Mouse (Mus musculus) neutrophil, adult 5-6 weeks (primary cell): ENCODE results near the gene Slc5a3. TPM values are rescaled to one million over a fixed set of nuclear protein-coding genes. Genes with fewer than 3 reads are reported as not detected.

ENCODE experiments used
- ATAC-seq: fragments of 151-379, 151-347 bp; 2 replicates; pipeline ENCODE4 v1.8.0; 2017; ENCODE audit warnings: mild to moderate bottlenecking, moderate TSS enrichment; ENCODE audit not compliant: insufficient number of reproducible peaks, poor library complexity, low FRiP score, severe bottlenecking; ENCODE audit errors: extremely low read depth
- total RNA-seq: library from RNA; stranded (forward); fragments of 200-1000 nt; gene quantifications from 2 replicates; pipeline ENCODE4 v1.2.3, GENCODE M21; 2017

Slc5a3 gene
- total RNA-seq, 1 experiment from 2014 or later: 4.4 TPM

DNA sequence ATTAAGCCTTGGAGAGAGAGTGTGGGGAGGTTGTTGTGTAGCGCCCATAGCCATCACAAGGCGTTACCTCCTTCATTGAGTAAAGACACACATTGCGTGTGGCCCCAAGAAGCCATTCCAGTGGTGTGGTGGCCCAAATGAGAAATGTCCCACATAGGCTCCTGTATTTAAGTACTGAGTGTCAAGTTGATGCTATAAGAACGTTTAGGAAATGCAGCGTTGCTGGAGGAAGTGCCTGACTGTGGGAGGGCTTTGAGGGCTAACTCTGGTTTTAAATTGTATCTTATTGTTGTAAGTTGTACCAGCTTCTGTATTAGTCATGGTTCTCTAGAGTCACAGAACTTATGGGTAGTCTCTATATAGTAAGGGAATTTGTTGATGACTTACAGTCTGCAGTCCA lies 49.2 kb downstream of the Slc5a3 start:
- no peak for ATAC-seq

DNA sequence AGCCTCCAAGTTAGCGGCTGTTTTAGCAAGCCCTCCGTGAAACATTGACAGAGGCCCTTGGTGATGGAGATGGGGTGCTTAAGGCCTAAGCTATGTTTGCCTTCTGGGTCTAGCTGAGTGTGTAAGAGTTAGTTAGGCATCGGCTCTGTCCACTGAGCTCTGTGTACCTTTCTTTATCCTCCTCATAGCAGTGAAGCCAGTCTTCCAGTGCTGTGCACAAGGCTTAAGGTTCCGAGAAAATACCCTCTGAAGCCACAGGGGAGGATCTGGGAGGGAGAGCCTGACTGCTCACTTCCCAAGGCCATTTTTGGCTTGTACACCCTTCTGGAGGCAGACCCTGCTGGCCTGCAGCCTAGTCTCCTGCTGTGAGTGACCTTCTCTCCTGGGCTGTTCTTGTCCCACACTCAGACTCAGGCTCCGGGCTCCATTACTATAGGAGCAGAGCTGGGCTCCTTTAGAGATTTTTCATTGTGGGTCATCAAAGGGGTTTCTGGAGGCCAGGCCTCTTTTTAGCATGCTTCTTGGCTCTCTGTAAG lies 56.7 kb downstream of the Slc5a3 start:
- no peak for ATAC-seq

DNA sequence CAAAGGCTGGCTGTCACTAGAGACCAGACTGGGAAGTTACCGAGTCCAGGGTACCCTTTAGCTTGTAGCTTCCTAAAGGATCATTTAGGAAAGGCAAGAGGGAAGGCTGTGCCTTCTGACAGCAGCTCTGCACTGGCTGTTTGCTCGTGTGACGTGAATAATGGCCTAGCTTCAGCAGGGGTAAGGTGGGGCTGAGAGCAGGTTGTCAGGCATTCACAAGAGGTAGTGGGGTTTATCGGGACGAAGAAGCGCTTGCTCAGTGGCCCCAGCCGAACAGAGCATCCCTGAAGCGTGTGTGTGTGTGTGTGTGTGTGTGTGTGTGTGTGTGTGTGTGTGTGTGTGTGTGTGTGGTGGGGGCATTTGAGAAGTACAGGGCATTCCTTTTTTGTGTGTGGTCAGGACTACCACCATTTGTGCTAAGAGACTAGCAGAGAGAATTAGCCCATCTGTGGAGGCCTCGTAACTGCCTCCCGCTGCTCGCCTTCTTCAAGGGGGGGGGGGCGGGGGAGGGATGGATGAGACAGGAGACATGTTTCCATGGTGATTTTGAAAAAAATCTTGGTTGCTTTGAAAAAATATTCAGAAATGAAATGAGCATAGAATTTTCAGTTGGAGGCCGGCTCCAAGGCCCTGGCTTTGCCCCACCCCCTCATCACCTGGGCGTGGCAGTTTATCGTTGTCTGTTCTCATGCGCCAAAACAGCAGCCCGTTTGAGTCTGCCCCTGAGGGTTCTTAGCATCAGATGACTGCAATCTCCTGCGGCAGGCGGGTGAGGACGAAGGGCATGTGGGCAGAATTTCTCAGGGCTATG lies 57.7 kb downstream of the Slc5a3 start:
- ATAC-seq: no peak

DNA sequence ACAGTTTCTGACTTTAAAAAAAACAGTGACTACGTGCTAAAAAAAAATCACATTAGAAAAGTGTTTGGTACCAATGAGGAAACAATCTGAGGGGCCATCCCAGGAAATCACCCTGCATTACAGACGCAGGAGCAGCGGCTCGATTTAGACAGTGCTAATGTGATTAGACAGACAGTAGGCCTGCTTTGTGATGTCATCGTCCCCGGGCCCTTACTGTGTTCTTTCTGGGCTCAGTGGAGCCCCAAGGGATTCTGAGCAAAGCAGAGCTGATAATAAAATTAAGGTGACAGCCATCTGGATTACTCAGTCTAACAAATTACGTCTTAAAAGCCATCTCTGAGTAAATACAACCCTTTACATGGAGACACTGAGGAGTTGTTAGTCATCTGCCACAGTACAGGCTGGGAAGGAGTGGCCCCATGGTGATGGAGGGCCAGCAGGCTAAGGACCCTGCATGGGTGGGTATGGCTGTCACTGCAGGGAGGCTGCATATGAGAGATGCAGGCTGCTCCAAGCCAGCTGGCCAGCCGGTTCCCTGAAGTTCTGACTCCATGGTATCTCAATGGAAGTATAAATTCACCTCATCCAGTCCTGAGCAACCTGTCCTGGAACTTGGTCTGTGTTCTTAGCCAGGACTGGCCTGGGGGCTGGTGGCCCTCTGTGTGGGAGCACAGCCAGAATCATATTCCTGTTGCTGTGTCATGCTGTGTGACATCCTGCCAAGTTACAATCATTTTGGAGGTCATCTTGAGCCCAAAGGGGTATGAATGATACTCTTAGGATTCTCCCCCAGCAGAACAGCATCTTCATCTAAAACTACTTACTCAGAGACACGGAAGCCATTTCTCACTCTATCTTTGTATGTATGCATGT lies 59.5 kb downstream of the Slc5a3 start:
- no peak for ATAC-seq

DNA sequence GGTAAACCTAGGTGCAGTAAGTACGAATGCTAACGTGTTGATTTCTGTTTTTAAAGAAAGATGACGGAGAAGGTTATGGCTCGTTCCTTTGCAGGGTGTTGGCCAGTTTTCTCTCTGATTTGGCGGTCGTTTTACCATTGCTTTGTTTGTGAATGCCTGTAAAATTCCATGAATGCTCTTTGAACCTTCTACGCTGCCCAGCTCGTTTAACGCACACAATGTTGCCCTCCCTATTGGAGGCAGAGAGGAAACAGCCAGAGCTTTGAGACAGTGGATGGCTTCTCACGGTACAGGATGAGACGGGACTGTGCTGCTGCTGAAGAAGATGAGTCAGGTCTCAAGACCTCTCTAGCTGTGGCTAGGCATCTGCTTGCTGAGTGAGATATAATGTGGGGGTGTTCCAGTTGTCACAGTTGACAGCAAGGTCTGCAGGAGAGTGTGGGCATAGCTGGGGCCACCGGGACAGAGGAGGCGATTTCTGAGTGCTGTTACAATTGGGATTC lies 60.9 kb downstream of the Slc5a3 start:
- no peak for ATAC-seq

DNA sequence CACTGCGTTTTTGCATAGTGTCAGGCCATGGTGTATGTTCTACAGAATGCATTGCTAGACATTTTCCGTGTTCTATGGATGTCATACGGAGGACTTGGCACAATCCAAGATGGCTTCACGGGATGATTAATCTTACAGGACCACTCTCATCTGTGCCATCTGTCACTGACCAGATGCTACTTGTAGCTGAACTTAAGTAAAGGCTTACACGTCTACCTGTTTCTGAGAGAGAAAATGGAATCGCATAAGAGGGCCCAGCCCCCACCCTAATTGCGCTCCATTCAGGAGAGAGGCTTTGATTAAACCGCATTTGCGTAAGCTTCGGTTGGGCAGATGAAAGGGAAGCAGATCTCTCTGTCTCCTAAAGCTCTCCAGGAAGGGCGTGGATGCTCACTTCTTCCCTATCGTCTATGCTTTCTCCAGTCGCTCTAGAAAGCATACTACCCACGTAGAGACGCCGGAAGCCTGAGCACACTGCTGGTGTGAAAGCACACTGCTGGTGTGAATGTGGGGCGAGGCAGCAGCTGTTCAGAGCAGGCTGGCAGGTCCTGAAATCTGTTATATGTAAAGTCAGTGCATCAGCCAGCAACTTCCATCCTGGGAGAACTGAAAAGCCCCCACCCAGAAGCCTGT lies 62.9 kb downstream of the Slc5a3 start:
- no peak for ATAC-seq

DNA sequence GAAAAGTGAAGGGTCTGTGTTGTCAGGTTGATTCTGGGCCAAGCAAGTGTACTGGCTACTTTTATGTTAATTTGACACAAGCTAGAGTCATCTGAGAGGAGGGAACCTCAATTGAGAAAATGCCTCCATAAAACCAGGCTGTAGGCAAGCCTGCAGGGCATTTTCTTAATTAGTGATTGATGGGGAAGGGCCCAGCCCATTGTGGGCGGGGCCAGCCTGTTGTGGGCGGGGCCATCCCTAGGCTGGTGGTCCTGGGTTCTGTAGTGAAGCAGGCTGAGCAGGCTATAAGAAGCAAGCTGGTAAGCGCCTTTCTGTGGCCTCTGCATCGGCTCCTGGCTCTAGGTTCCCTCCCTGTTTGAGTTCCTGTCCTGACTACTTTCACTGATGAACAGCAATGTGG lies 69.1 kb downstream of the Slc5a3 start:
- no peak for ATAC-seq

DNA sequence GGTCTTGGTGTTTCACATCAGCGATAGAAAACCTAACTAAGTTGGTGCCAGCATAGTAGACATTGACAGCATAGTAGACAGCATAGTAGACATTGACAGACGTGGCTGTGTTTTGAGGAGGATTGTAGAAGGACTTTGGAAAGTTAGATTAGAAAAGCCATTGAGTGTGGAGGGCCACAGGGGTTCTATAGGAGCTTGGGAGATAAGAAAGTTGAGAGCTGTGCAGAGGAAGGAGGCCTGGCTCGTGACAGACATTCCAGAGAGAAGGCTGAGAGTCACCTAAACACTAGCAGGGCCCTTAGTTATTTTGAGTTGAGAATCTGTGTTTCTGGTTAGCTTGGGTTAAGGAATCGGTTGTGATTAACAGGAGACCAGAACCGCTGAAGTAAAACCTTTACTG lies 69.5 kb downstream of the Slc5a3 start:
- ATAC-seq: no peak

DNA sequence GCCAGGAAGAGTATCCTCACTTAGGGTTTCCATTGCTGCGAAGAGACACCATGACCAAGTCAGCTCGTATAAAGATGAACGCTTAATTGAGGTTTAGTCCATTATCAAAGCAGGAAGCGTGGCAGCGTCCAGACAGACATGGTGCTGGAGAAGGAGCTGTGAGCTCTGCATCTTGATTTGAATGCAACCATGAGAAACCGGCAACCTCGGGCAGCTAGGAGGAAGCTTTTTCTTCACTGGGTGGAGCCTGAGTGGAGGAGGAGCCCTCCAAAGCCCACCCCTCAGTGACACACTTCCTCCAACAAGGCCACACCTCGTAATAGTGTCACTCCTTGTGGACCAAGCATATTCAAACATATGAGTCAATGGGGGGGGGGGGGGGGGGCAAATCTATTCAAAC lies 71.7 kb downstream of the Slc5a3 start:
- no peak for ATAC-seq

DNA sequence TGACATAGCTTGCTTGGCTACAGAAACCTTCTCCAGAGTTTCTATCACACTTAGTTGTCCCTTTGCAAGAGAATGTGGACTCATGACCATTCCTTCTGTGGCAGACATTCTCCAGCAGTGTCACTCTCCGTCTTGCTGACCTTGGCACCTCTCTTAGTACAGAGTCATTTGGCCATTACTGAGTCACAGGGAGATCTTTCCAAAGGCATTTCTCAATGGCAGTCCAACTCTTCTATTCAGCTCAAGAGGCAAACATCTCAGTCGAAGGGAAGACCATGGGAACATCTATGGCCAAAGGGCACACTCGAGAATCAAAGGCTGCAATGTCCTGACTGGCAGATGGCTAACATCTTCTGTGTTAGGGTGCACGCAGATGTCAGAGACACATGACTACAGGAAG lies 74.4 kb downstream of the Slc5a3 start:
- no peak for ATAC-seq

DNA sequence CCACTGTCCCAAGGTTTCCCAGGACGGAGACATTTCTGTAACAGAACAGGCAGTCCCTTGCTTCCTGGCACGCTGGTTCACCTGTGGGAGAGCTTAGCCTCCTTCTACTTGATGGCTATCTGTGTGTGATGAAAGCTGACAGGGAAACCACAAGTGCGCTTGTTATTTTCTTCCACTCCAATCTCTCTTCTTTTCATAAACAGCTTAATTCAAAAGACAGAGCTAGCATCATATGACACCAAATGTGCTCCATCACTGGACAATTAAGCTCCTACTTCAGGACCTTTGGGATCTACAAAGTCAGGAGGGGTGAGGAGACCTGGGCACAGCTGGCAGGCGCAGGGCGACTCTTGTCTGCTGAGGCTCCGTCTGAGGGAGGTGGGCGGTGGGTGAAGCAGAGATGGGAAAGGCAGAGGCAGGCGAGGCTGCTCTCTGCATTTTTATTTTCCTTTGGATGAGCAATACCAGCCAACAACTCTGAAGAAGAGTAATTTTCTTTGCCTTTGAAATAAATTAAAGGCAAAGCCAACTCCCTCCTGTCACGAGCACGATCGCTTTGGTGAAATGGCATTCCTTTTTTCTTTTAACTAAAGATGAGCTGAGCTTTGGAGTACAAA lies 76.1 kb downstream of the Slc5a3 start:
- no peak for ATAC-seq

DNA sequence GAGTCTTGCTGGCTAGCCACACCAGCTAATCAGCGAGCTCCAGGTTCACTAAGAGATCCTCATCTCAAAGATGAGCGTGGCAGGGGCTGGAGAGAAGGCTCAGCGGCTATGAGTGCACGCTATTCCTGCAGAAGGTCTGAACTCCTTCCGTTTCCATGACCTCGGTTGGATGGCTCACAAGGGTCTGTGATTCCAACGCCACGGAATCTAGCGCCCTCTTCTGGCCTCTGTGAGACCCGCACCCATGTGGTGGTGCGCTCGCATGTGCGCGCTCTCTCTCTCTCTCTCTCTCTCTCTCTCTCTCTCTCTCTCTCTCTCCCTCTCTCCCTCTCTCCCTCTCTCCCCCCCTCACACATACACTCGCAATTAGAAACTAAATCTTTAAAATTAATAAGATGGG lies 78.2 kb downstream of the Slc5a3 start:
- ATAC-seq: no peak

Other genes starting within 250 kb of the Slc5a3 start
- gene Mrps6, start 52 bp upstream of the Slc5a3 start, total RNA-seq: 4.9 and 10.6 TPM in 2 replicates
- not detected in 2 replicates for gene Gm49711, start within 50 bp of the Slc5a3 start, total RNA-seq
- gene Kcne2, start 234.1 kb downstream of the Slc5a3 start, total RNA-seq: not detected in 2 replicates
- gene Smim11, start 243.0 kb downstream of the Slc5a3 start, total RNA-seq: 41.3 and 60.4 TPM in 2 replicates